Mouse (Mus musculus): ENCODE data around the gene Fam178b.

GRCm38 (mm10) chr1:36525774-36526173, 157.2 kb downstream of the Fam178b start:
- TF ChIP-seq CTCF (IDR thresholded peaks at IDR 0.05; ENCODE audit: low read depth, low read length) (no peak), POLR2A (IDR thresholded peaks at IDR 0.05; ENCODE audit: borderline replicate concordance, low read depth, low read length) (no peak)

Measured in bone marrow macrophage, adult 2 months (primary cell).